In the genomic region with DNA sequence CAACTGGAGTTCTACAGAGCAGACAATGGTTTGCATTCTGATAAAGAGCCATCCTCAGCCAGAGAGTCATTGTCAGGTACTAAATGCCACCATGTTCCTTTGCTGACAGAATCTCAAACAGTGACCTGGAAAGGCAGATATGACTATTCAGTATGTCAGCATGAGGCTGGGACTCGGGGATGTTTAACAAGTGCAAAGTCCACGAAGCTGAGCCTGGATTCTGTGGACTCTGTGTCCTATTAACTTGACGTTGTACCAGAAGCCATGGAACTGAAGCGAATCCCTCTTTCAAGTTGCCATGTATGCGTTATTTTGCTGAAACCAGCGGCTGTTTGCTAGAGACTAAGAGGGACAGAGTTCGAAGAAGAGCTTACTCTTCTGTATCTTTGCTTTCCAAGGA, we compare ENCODE assay signal across 19 mouse cellular contexts.
DNase-seq lines count a peak whose midpoint lies in the region; ATAC-seq and TF ChIP-seq lines count a peak whose summit lies in the region.
"Had no signal": no experiment of that assay in that cellular context is flagged by ENCODE, and none has a peak within 500 bp of the region (broad histone marks: within the 10 kb centered on the region; RNA-seq: fewer than 3 reads in every experiment).

No protein-coding gene starts in this region.

- no peak for TF ChIP-seq CTCF in liver, adult 2 months (IDR thresholded peaks at IDR 0.05; ENCODE audit: low read depth, low read length)
- TF ChIP-seq CTCF in midbrain, postnatal 0 days (IDR thresholded peaks at IDR 0.05), result no peak

- H3K4me1 ChIP-seq in liver, adult 2 months (ENCODE audit: control insufficient read depth, insufficient read depth, low read length), result peaks cover 25% of the 10 kb centered on the region
- no peaks in the 10 kb centered on the region for H3K4me1 ChIP-seq in liver, embryonic 11.5 days (replicated peaks; ENCODE audit: control insufficient read depth, insufficient read depth, low read length)
- H3K4me1 ChIP-seq in liver, embryonic 15.5 days (replicated peaks), result peaks cover 5% of the 10 kb centered on the region; the same call in 1 of the 2 replicates
- no peaks in the 10 kb centered on the region for H3K4me1 ChIP-seq in midbrain, postnatal 0 days (ENCODE audit: insufficient read depth, low read length)
- peaks cover 18% of the 10 kb centered on the region for H3K4me1 ChIP-seq in heart, embryonic 10.5 days
- H3K4me1 ChIP-seq: forebrain, embryonic 15.5 days; hindbrain, embryonic 10.5 days; limb, embryonic 15.5 days; midbrain, embryonic 12.5 days; neural tube, embryonic 12.5 days had no signal

- H3K9me3 ChIP-seq in liver, embryonic 11.5 days (ENCODE audit: control insufficient read depth, low read length), result no peaks in the 10 kb centered on the region
- H3K9me3 ChIP-seq in liver, embryonic 15.5 days (replicated peaks), result no peaks in the 10 kb centered on the region
- H3K9me3 ChIP-seq in midbrain, postnatal 0 days (ENCODE audit: low read length), result no peaks in the 10 kb centered on the region
- no peaks in the 10 kb centered on the region for H3K9me3 ChIP-seq in heart, embryonic 10.5 days
- H3K9me3 ChIP-seq: forebrain, embryonic 15.5 days; hindbrain, embryonic 10.5 days; limb, embryonic 15.5 days; midbrain, embryonic 12.5 days; neural tube, embryonic 12.5 days had no signal

- H3K79me2 ChIP-seq in liver, adult 2 months (ENCODE audit: control insufficient read depth, insufficient read depth, low read length), result no peaks in the 10 kb centered on the region

- no peak for TF ChIP-seq POLR2A in liver, adult 2 months (IDR thresholded peaks at IDR 0.05; ENCODE audit: extremely low read depth, insufficient read depth, low read length)

- no peak overlapping the region for H3K9ac ChIP-seq in liver, adult 2 months (ENCODE audit: low read depth, low read length)
- no peak overlapping the region for H3K9ac ChIP-seq in liver, embryonic 11.5 days (ENCODE audit: low read depth, low read length)
- no peak overlapping the region for H3K9ac ChIP-seq in liver, embryonic 15.5 days
- no peak overlapping the region for H3K9ac ChIP-seq in midbrain, postnatal 0 days (replicated peaks; ENCODE audit: low read length, poor library complexity, severe bottlenecking)
- H3K9ac ChIP-seq: forebrain, embryonic 15.5 days; limb, embryonic 15.5 days; midbrain, embryonic 12.5 days; neural tube, embryonic 12.5 days had no signal

- H3K4me2 ChIP-seq in liver, embryonic 11.5 days, result no peak overlapping the region
- no peak overlapping the region for H3K4me2 ChIP-seq in liver, embryonic 15.5 days
- H3K4me2 ChIP-seq in midbrain, postnatal 0 days (ENCODE audit: low read depth, low read length, poor library complexity, severe bottlenecking), result no peak overlapping the region
- H3K4me2 ChIP-seq: forebrain, embryonic 15.5 days; limb, embryonic 15.5 days; midbrain, embryonic 12.5 days; neural tube, embryonic 12.5 days had no signal

- H3K36me3 ChIP-seq in liver, adult 2 months (ENCODE audit: control insufficient read depth, insufficient read depth, low read length), result no peaks in the 10 kb centered on the region
- H3K36me3 ChIP-seq in liver, embryonic 11.5 days (ENCODE audit: control insufficient read depth, insufficient read depth, low read length), result no peaks in the 10 kb centered on the region
- no peaks in the 10 kb centered on the region for H3K36me3 ChIP-seq in liver, embryonic 15.5 days (replicated peaks)
- no peaks in the 10 kb centered on the region for H3K36me3 ChIP-seq in midbrain, postnatal 0 days (ENCODE audit: insufficient read depth, low read length)
- no peaks in the 10 kb centered on the region for H3K36me3 ChIP-seq in heart, embryonic 10.5 days
- H3K36me3 ChIP-seq: forebrain, embryonic 15.5 days; hindbrain, embryonic 10.5 days; limb, embryonic 15.5 days; midbrain, embryonic 12.5 days; neural tube, embryonic 12.5 days had no signal

- no peaks in the 10 kb centered on the region for H3K27me3 ChIP-seq in liver, adult 2 months (ENCODE audit: control insufficient read depth, insufficient read depth, low read length)
- no peaks in the 10 kb centered on the region for H3K27me3 ChIP-seq in liver, embryonic 11.5 days (replicated peaks; ENCODE audit: control insufficient read depth, insufficient read depth, low read length)
- no peaks in the 10 kb centered on the region for H3K27me3 ChIP-seq in liver, embryonic 15.5 days
- H3K27me3 ChIP-seq in midbrain, postnatal 0 days (ENCODE audit: insufficient read depth, low read length), result no peaks in the 10 kb centered on the region
- H3K27me3 ChIP-seq in heart, embryonic 10.5 days (ENCODE audit: insufficient read depth, poor library complexity, severe bottlenecking), result no peaks in the 10 kb centered on the region
- H3K27me3 ChIP-seq: CH12.LX; forebrain, embryonic 15.5 days; limb, embryonic 15.5 days; midbrain, embryonic 12.5 days; neural tube, embryonic 12.5 days had no signal

- peak overlapping the region; percentile 78 for H3K27ac ChIP-seq in liver, adult 2 months (replicated peaks; ENCODE audit: insufficient read depth, low read depth, low read length)
- no peak overlapping the region; the same call in 1 of the 2 replicates for H3K27ac ChIP-seq in liver, embryonic 11.5 days (ENCODE audit: low read depth, low read length)
- H3K27ac ChIP-seq in liver, embryonic 15.5 days (replicated peaks), result peak overlapping the region; percentile 68; the same call in 1 of the 2 replicates
- no peak overlapping the region for H3K27ac ChIP-seq in midbrain, postnatal 0 days (ENCODE audit: low read depth, low read length)
- H3K27ac ChIP-seq in heart, embryonic 10.5 days, result no peak overlapping the region
- H3K27ac ChIP-seq: forebrain, embryonic 15.5 days; hindbrain, embryonic 10.5 days; limb, embryonic 15.5 days; midbrain, embryonic 12.5 days; neural tube, embryonic 12.5 days had no signal

- peak; percentile 98 for DNase-seq in liver, adult 2 months (ENCODE audit: extremely low read depth, low read depth, low spot score)
- DNase-seq in liver, embryonic 11.5 days (ENCODE audit: low spot score), result no peak
- DNase-seq in kidney, postnatal 10 days, result peak; percentile 45
- no peak for DNase-seq in lung, adult 18-20 months
- no peak for DNase-seq in midbrain, postnatal 0 days (ENCODE audit: low spot score)
- no peak for DNase-seq in ovary, postnatal 14 days (ENCODE audit: low spot score)
- no peak for DNase-seq in heart, embryonic 10.5 days (ENCODE audit: low spot score)
- DNase-seq: adrenal gland, postnatal 14 days; cerebellum, adult 9-11 months; embryo, embryonic 11 days; gastrocnemius, postnatal 14 days; thymus, adult 2 months had no signal

- WGBS in liver, adult 2 months, result 33% methylated on average over 7 of the region's 7 CpGs
- 67% methylated on average over 7 of the region's 7 CpGs for WGBS in liver, embryonic 11.5 days
- WGBS in liver, embryonic 15.5 days (ENCODE audit: insufficient replicate concordance), result 47% methylated on average over 7 of the region's 7 CpGs
- WGBS in midbrain, postnatal 0 days, result 84% methylated on average over 7 of the region's 7 CpGs
- 79% methylated on average over 7 of the region's 7 CpGs for WGBS in heart, embryonic 10.5 days

- no peak for ATAC-seq in liver, embryonic 11.5 days (replicated peaks; ENCODE audit: low FRiP score)
- ATAC-seq in liver, embryonic 15.5 days (ENCODE audit: insufficient read depth), result peak; percentile 52
- ATAC-seq in midbrain, postnatal 0 days (ENCODE audit: low FRiP score), result no peak
- ATAC-seq: forebrain, embryonic 15.5 days had no signal

- no peak overlapping the region for H3K4me3 ChIP-seq in liver, adult 2 months (ENCODE audit: insufficient read depth, low read depth, low read length)
- H3K4me3 ChIP-seq in liver, embryonic 11.5 days (ENCODE audit: low read depth, low read length), result no peak overlapping the region
- H3K4me3 ChIP-seq in liver, embryonic 15.5 days (replicated peaks), result no peak overlapping the region
- no peak overlapping the region for H3K4me3 ChIP-seq in midbrain, postnatal 0 days (ENCODE audit: low read depth, low read length)
- H3K4me3 ChIP-seq in heart, embryonic 10.5 days, result no peak overlapping the region
- H3K4me3 ChIP-seq: forebrain, embryonic 15.5 days; hindbrain, embryonic 10.5 days; limb, embryonic 15.5 days; midbrain, embryonic 12.5 days; neural tube, embryonic 12.5 days had no signal

Comparison
In these comparisons a context has a peak if more than half of its experiments do, and no peak if none do; other contexts are left out.
1. DNase-seq: peak in liver, adult 2 months (single experiment) and kidney, postnatal 10 days (single experiment); none in liver, embryonic 11.5 days (single experiment), lung, adult 18-20 months (0 of 2), midbrain, postnatal 0 days (single experiment), ovary, postnatal 14 days (single experiment) and heart, embryonic 10.5 days (single experiment).
2. H3K27ac ChIP-seq: peak in liver, adult 2 months (single experiment) and liver, embryonic 15.5 days (single experiment); none in liver, embryonic 11.5 days (single experiment), midbrain, postnatal 0 days (single experiment) and heart, embryonic 10.5 days (single experiment).